Mouse (Mus musculus): ENCODE measurements around the gene Zfx.

The Zfx gene

DNA sequence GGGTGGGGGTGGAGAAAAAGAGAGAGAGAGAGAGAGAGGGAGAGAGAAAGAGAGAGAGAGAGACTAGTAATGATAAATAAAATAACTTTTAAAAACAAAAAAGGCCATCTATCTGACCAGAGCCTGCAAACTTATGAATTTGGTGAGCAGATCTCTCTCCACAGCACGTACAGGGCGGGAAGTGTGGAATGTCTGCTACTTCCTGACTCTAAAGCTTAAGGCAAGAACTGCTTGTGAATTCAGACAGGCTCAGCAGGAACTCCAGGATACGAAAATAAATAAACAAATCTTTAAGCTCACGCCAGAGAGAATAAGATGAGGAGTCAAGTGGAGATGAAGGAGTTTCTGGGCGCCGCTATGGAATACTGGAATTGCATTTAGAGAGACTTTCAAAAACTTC is 64.8 kb downstream of the Zfx start:
- DNase-seq = no peak

DNA sequence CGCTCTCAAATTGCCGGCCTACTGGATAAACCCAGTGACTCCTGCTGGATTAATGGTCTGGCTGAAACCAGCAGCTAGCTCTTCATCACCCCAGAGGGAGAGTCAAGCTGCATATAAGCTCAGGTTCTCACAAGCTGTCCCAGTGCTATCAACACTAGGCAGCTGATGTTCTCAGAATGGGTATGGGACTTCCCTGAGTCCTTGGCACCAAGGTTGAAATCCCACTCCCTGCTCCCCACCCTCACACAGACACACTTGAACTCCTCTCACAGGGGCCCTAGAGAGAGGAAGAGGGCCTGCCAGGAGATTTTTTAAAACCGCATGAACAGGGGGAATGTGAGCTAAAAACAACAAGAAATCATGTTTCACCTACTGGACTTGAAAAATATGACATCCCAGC is 74.5 kb downstream of the Zfx start:
- no peak for DNase-seq

DNA sequence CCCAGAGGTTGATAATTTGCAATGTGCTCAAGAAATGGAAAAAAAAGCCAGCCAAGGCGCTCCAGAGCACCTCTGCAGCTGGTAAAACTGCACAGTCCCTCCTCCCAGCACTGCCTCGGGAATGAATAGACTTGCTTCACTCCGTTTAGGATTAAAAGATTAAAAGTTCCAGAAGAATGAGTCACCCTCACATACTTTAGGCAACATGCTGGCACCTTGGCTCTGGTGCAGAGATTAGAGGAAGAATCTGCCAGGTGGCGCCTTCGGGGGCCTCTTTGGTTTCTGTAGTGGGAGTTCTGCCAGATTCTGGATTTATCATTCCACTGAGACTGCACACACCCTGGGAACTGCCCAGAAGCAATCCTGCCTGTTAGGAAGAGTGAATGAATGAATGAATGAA is 75.5 kb downstream of the Zfx start:
- DNase-seq = no peak

- DNase-seq = no peak
These were observed 76.1 kb downstream of the Zfx start for GRCm38 (mm10) chrX:94047381-94047780.

DNA sequence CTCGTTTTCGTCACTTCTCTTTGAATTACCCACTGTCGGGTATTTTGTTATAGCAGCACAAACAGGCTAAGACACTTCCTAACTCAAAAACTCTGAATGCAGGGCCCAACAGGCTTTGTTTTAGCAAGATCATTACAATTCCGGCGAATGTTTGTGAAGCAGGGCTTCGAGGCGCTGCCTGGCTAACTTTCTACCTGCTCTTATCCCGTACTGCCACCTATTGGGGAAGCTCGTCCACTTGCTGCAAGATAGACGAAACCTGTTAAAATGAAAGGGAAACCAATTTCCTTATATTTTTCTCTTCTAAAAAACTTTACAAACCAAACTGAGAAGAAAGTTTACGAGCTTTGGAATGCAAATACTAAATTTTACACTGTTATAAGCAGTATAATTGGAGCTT is 90.6 kb downstream of the Zfx start:
- DNase-seq = peak; percentile 40

DNA sequence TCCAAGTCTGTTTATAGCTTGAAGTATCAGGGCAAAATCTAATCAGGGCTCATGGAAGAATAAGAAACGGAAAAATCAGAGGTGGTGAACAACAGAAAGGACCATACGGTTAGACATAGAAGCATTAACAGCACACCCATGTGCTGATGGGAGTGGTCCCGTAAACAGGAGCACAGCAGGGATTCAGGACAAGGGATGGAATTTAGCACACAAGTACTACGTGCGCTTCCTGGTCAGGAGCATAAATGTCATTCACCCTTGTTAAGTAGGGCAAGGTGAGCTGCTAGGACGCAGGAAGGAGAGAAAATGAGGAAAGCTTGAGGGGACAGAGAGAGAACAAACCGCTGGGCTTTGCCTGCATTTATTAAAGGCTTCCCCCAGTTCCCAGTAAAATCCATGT is 93.4 kb downstream of the Zfx start:
- DNase-seq = no peak
